Mouse (Mus musculus) urinary bladder, postnatal 10 days (tissue): Measurements from ENCODE around the gene Myo6.
"Not testable (repeated sequence)": the region's sequence is repeated elsewhere in the genome, so short reads cannot be mapped to it uniquely, and the experiment has no call there.

Source experiments
- DNase-seq: peaks from one replicate; pipeline ENCODE4 v3.0.0; 2022; ENCODE audit warnings: low spot score

The Myo6 gene

DNA sequence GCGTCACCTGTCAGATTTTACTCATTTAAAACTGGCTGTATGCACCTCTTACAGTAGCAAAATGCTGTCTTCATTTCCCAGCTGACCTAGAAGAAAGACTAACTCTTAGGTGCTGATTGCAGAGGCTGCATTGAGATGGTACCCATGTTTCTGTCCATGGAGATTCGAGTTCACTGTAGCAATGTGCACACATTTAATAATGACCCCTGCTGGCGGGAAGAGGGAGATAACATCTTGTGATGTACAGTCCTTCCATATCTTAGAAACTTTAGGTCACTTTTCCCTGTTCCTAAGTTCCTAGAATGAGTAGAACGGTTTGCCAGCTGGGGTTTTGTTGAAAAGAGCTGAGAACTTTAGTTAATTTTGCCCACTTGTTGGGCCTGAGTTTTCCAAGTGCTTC, 138.7 kb downstream of the Myo6 start:
- no peak for DNase-seq

DNA sequence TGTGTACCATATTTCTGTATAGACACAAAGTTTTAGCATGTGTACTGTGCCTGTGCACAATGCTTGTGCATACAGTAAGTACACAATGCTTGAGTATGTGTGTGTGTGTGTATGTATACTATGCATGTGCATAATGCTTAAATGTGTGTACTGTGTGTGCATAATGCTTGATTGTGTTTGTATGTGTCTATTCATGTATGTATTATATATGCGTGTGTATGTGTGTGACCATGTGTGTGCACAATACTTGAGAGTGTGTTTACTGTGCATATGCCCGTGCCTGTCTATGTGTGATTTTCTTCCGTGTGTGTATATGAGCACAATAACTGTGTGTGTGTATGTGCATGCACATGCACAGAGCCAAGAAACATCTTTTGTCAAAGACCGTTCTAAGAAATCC, 141.6 kb downstream of the Myo6 start:
- DNase-seq, result no peak

DNA sequence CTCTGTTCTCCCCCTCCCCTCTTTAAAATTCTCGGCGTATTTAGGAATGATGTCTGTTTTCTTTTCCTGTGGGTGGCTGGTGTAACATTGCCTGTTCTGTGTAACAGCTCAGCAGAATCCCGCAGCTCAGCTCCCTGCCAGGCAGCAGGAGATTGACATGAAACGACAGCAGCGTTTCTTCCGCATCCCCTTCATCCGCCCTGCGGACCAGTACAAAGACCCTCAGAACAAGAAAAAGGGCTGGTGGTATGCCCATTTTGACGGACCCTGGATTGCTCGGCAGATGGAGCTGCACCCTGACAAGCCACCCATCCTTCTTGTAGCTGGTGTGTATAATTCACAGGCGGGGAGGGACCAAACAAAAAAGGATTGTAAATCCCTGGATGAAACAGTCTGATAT, 142.0 kb downstream of the Myo6 start:
- no peak for DNase-seq

DNA sequence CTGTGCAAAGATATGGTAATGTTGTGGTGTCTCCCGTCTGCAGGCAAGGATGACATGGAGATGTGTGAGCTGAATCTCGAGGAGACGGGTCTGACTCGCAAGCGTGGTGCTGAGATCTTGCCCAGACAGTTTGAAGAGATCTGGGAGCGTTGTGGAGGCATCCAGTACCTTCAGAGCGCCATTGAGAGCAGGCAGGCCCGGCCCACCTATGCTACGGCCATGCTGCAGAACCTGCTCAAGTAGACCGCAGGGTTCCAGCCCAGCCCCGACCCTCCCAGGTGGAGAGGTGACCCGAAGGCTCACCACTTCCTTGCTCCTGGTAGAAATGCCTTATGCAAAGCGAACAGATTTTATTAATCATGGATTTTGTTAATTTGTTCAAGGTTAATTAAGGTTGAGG, 142.8 kb downstream of the Myo6 start:
- DNase-seq, result no peak

DNA sequence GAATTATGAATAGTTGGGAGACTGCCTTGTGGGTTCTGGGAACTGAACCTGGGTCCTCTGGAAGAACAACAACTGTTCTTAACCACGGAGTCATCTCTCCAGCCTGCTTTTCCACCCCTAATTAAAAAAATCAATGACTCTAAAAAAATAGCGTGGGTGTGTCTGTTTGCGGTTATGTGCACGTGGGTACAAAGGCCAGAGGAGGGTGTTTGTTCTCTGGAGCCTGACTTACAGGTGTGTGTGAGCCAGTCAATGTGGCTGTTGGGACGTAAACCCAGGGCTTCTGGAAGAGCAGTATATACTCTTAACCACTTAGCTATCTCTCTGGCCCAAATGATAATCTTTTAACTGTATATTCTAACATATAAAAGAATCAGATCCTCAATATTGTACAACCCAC, 148.8 kb downstream of the Myo6 start:
- DNase-seq, result no peak

DNA sequence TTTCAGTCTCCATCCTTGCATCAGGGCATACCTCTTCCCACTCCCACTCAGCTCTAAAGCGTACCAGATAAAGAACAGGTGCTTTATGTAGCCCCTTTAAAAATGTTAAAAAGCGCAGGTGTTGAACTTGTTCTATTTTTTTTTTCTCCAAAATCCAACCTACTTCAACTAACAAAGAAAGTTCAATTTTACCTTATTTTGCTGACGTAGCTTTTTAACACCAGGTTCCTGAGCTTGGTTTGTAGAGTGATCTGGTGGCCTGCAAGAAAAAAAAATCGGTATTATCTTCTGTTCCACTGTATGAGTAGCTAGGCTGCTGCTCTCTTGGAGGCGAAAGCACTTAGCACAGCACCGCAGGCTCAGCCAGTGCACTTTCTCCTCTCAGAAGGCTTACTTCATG, 151.1 kb downstream of the Myo6 start:
- DNase-seq, result no peak

DNA sequence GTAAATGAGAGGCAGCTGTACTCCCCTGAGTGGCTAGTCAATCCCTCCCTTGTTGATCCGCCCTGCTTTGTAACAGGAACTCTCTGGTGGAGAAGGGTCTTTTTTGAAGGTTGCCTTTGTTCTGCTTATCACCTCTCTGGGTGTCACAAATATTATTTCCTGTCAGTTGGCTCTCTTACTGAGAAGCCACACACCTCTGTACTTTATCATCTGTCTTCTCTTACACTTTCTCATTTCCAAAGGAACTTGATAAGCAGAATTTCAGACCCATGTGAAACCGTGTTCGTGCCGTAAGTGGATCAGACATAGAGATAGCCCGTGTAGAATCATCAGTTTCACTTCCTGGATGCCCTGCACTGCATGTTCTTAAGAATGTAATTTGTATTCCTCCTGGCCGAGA, 153.2 kb downstream of the Myo6 start:
- DNase-seq, result no peak

DNA sequence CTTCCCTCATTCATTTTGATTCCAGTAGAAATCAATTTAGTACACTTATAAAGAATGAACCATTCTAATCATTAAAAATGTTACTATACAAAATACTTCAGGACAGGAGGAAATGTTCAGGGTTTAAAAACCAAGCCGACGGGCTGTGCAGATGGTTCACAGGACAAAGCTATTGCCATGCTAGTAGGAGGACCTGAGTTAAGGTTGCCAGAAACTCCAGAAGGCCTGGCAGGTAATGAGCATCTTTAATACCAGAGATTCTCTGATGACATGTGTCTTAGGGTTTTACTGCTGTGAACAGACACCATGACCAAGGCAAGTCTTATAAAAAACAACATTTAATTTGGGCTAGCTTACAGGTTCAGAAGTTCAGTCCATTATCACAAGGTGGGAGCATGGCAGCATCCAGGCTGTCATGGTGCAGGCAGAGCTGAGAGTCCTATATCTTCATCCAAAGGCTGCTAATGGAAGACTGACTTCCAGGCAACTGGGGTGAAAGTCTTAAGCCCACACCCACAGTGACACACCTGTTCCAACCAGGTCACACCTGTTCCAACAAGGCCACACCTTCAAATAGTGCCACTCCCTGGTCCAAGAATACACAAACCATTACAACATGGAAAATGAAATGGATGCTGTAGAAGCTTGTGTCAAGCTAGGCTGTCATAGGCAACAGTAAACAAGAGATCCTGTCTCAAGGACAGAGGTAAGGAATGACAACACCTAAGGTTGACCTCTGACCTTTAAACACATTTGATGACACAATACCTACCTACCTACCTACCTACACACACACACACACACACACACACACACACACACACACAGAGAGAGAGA, 156.4 kb downstream of the Myo6 start:
- not testable (repeated sequence) for DNase-seq

DNA sequence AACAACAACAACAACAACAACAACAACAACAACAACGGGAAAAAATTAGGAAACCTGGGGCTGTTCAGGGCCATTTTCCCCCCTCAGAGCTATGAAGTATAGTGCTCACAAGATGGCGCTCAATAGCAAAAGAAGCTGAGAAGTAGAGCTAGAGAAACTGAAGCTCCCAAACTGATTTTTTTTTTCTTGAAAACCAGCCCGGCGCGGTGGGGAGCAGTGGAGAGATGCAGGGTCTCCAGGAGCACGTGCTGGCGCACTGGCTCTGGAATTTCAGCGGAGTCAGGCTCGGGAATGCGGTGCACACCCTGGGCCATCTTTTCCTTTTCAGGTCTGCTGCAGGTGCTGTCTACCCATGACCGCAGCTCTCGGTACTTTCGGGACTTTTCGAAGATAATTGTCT, 167.3 kb downstream of the Myo6 start:
- DNase-seq, result no peak

DNA sequence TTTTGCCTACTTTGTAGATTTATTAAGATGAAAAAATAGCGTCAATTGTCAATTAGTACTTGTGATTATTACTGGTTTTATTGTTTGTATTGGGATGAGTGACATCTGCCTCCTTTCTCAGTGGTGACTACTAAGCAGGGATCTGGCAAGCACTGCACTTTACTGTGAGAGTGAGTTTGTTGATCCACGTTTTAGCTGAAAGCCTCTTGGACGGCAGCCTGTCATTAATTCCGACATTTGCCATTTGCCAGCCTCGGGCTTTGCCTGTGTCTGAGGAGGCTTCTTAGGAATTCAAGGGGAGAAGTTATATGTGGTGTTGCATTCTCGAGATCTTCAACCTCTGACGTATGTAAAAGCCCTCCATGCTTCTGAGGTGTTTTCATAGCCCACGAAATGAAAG, 168.6 kb downstream of the Myo6 start:
- DNase-seq, result no peak

DNA sequence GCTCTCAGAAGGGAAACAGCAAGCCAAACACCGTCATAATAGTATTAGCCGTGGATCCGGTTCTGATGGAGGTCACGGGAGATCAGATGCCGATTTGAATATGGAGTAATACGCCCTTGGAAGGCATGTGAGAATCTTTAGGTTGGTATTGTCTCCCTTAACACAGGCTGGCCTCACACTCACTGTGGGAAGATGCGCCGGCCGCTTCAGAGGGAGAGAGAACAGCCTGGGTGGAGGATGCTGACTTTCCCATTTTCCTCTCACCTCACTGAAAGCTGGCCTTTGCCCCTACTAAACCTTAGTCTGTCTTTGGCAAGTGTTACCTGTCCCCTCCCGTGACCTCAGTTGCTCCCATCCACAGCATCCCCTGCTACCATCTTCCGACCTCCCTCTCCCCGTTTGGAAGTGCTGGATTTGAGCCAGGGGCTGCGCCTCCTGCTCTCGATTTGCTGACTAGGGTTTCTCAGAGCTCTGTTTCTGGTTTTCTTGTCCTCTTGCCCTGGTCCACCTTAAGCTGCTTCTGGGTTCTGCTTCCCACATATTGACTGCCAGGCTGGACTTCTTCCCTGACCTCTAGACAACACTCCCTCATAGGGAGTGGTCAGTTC, 169.3 kb downstream of the Myo6 start:
- DNase-seq, result no peak

DNA sequence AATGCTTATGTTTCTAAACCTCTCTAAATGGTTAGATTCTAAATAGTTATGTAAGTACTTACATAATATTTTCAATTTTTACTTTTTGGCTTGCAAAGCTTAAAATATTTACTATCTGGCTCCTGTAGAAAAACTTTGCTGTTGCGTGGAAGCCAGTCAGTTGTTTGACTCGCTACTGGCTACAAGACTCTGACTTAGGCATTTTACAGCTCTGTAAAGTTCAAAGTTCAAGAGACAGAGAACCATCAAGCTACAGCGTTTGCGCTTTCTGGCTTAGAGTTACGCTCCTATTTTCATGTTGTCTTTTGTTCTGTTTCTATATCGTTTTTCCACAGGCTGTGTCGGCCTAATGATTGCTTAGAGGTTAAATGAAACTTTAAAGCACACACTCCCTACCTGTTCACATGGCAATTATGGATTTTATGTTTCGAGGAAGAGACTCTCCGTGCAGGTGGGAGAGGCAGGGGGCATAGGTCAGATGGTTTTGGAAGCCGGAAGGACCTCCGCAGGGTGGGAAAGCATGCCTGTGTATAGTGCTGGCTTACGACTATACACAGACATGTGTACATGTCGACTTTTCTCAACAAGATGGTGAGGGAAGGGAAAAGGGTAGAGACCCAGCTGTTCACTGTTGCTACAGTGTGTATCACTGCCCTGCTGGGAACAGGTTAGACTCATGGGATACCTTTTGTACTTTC, 171.0 kb downstream of the Myo6 start:
- DNase-seq, result no peak

DNA sequence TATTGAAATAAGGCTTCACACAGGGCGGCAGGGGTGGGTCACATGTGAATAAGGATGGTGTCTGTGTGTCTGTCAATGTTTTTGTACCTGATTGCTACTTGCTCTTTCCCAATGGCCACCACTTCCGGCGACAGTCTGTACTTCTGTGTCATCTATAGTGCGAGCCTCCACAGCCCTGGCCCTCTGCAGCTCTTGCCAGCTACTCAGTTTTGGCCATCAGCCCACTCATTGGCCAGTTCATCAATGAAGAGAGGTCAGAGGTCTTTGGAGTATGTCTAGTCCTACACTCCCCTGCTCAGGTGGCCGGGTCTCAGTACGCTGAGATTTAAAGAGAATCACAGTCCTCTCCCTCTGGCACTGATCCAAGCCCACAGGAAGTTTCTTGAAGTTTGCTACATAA, 173.2 kb downstream of the Myo6 start:
- no peak for DNase-seq

DNA sequence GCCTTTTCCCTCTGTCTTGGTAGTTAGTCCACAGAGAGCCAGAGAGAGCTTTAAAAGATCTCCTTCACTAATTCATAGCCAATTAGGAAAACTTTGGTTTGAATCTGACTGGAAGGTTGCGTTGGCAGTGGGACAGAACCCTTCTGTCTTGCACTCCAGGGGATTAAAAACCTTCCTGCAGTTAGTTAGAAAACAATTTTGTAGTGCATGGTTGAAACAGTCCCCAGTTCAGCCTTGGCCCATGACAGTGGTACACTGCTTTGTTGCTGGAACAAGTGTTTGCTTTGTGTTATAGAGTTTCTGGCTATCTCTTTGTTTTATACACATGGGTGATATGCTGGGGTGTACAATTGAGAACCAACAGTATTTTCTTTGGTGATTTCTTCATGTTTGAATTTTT, 176.1 kb downstream of the Myo6 start:
- no peak for DNase-seq

DNA sequence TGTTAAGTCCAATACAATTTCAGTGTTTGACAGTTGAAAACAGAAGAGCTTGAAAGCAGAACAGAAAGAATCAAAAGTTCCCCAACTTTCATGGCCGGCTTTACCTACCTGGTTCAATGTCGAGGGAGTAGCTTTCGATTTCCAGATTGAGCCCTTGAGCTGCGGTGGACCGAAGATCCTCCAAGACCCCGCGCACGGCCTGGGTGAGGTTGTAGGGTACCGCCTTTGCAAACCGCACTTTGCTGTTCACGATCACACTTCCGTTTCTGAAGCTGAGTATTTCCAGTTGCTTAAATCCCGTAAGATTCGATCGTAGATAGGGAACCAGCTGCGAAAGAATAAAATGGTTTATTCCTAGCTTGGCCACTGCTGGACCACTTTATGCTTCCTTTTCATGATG, 176.9 kb downstream of the Myo6 start:
- no peak for DNase-seq

DNA sequence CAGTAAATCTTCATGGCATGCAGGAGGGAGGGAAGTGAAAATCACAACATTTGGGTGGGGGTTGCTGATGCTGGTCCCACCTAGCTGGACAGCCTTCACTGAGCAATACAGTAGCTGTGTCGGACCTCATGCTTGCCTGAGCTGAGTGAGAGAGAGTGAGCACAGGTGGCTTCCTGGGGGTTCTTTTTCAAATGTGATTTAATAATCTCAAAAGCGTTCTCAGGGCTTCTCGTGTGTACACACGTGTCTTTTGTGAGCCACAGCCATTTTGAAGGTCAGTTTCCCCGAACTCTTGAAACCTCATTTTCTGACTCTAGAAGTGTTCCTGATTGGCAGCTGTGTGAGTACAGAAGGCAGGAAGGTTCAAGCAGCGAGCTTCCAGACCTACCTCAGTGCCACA, 177.7 kb downstream of the Myo6 start:
- no peak for DNase-seq

DNA sequence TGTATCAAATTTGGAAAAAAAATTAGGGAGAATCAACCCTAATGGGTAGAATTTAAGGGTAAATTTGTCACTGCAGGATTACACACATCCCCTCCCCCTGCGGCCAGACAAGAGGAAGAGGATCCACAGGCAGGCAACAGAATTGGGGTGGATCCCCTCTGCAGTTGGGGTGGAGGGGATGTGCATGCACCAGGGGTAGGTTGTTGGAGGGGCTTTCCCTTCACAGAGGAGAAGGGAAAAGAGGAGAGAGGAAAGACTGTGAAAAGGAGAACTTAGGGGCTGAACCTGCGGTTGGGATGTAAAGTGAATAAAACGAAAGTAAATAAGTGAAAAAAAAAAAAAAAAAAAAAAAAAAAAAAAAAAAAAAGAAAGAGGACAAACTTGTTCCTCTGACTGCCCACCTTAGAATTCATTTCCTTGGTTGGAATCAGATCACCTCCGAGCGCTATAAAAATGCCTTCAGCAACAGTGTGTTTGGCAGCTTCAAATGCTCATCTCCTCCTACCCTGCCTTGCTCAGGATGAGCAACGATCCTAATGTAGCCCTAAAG, 179.7 kb downstream of the Myo6 start:
- DNase-seq, result no peak

DNA sequence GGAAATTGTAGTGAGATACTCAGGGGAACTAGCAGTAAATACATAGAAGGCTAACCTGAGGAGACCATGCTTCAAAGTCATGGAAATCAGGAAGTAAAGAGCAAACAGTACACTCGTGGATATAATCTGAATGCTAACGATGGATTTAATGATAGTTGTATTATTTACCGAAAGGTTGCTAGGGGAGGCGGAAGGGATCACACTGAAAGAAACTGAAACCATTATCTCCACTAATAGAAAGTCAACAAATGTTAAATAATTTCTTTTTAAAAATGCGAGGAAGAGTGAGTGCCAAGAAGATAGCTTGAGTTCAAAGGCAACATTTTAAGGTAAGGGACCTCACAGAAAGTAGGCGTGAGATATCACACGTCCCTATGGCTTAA, 186.5 kb downstream of the Myo6 start:
- no peak for DNase-seq

DNA sequence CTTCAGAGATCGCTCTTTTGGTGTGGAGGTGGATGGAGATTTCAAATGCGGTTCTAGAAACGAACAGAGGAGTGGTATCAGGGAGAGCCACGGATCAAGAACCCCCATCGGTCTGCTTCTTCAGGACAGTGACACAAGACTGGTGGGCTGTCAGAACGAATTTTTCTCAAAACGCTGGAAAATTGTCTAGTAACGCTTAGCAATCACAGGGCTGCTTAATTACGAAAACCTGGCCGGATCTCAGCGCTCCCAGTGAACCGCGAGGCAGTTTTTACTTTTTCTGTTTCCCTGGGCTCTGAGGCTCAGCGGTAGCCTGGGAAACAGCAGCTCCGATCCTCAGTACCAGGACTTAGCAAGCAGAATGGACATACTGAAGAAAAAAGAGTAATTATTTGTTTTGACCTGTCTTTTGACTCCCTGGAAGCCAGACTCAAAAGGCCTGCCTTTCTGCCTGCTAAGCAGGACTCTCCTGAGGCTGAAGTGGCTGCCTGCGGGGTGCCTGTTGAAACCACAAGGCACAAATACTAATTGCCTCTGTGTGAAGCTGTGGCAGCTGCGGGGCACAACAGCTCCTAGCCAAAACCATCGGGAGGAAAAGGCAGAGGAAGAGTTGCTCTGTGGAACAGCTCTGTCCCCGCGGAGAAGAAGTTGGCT, 187.0 kb downstream of the Myo6 start:
- no peak for DNase-seq

DNA sequence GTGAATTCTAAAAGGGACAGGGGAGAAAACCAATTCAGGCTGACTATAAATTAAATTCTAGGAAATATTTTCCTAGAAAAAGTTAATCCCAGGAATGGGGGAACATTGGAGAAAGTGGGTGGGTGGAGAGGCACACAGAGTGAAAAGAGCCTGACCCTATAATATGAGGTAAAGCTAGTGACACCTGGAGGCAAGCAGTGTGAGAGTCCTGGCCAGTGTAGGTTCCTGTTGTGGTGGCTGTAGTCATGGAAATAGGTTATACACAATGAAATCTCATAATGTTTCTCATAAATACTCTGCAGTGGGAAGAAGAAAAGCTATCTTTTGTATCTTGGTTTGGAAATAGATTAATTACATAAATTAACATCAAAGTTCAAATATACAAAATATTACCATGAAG, 195.2 kb downstream of the Myo6 start:
- DNase-seq, result no peak
